Mouse (Mus musculus) left cerebral cortex, adult 8-10 months (tissue): ENCODE results near the gene Ifi202b. TPM values are rescaled to one million over a fixed set of nuclear protein-coding genes. Genes with fewer than 3 reads are reported as not detected.
A peak's percentile ranks its signal among the peaks of the same experiment; 100 is the strongest.
"Not testable (repeated sequence)": the region's sequence is repeated elsewhere in the genome, so short reads cannot be mapped to it uniquely, and the experiment has no call there.

Experiments
- DNase-seq, 2 experiments: peaks; one replicate each; pipeline ENCODE4 v3.0.0; 2022; ENCODE audit warnings: low spot score in 2 of 2
- total RNA-seq, 4 experiments: library from RNA; stranded (reverse); gene quantifications; 2 replicates each; pipeline ENCODE4 v1.2.4; 2022

Gene Ifi202b
- total RNA-seq: not detected

DNA sequence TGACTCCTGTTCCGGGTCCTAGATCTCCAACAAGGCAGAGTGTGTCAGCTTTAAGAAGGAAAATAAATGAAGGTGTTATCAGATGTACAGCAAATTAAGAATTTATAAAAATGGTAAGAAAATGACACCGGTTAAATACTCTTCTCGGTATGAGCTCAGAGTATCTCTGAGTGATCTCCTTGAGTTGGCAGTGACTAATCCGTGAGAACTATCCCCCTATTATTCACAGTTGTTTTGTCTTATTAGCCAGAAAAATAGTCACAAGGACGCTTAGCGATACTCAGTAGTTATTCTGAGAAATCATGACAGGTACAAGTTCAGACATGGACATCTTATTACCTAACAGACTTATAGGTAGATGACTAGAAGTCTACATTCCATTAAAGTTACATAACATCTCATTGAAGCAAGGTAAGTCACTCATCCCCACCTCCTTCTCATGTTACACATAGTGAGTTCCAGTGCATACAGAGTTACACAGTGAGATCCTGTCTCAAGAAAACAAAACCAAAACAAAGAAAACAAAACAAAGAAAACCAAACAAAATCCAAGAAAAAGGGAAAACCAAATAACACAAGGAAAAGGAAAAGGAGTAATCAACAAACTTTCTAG lies at the start of gene Ifi202b:
Gene Ifi202b (minus strand): TSS at position 51 of the 612 bp plus-strand sequence.
- not testable (repeated sequence) for DNase-seq

DNA sequence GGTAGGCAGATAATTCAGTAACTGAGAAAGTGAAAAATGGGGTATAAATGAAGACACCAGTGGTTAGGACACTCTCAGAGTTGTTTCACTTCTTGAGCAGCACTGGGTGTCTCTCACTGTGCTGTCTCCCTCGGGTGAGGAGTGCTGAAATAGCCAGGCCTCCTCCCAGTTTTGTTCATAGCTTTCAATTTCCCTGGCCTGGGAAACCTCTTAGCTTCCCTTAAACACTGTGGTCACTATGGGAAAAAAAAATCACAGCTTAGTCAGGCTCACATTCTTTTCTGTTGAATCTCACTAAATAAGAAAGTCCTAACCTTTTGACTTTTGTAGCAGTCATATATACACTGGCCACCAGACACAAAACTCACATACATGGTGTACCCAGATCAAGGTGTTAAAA lies 49.2 kb upstream of the Ifi202b start, which contains the start of gene Ifi205:
Gene Ifi205 (minus strand): TSS at position 113 of the 400 bp plus-strand sequence.
- no peak for DNase-seq

DNA sequence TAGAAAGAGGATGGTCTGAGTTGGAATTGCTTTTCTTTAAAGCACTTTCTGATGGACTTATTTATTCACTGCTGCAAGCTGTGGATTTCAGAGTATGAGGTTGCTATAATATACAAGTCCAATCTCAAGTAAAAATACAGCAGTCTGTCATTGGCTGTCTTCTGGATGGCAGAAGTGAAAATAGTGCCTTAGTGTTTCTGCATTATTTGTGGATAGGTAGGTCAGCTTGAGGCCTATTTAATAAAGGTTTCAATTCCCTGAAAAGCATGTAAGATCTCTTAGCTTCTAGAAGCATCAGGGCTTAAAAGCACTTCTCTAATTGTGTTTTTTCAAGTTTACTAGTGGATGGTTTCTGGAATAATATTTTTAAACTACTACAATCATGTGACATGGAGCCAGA lies 24.5 kb upstream of the Ifi202b start:
- DNase-seq: not testable (repeated sequence)

DNA sequence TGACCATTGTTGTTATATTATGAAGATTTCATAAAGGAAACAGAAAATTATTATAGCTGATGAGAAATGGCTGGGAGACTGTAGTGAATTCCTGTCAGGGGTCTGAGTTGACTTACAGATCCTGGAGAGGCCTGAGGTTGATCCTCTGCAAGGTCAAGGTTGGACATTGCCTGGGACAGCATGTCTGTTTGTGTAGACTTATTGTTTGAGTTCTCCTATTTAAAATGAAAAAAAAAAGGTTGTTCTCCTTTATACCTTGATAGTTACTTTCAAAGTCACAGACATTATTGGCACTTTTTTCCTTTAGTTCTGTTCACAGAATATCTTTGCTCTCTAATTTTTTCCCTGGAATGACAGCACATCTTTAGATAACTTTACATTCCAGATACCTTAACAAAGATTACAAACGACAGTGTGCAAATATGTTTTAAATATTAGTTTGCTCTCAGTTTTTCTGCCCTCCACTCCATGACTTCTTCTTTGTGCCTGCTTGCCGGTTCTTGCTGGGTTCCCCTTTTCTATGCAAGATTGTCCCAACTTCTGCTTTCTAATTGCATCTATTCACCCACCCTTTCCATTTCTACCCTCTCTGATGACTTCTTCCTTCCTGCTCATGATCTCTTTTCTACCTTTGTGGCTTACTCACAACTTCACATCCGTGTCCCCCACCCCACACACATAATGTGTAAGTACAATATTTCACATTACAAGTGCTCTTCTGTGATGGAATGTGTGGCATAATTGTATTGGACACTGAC lies 22.0 kb upstream of the Ifi202b start:
- DNase-seq: not testable (repeated sequence)

DNA sequence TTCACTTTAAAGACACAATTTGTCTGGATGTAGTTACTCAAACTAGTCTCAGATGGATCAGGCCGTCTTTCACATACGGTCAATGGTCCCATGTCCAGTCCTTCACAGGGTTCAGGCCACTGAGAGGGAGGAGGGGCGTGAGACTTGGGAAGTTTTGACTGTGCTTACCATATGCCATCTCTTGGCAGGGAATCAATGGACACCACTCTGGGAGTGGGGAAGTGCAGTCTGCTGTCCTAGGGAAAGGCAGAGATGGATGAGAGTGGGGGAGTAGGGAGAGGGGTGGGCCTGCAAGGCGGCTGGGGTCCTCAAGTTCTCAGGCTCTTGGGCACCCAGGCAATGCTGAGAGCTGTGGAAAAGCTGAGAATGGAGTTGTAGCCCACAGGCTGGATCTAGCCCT lies 12.5 kb upstream of the Ifi202b start:
- DNase-seq: no peak

DNA sequence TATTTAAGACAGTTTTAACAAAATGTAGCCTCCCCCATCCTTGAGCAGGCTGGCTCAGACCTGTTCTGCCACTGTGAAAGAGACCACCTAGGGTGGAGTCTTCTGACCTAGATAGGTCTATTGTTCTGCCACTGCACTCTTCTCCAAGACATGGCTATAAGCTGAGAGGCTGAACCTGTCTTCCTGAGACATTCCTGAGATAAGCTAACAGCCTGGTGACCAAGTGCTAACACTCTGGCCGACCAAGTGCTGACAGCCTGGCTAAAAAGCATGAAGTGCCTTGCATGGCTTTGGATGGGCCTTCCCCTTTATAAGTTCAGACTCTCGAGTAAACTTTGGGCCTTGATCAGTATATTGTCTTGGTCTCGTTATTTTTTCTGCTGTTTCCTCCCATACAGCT lies 1.5 kb downstream of the Ifi202b start:
- not testable (repeated sequence) for DNase-seq

DNA sequence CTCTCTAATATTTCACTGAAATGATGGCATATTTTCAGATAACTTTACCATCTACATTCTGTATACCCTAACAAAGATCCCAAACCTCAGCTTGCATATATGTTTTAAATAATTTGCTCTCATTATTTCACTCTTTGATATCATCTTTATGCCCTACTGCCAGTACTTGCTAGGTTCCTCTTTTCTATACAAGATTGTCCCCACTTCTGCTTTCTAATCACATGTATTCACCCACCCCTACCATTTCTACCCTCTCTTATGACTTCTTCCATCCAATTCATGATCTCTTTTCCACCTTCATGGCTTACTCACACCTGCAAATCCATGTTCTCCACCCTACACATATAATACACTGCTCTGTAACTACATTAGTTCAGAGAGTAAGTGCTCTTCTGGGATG lies 4.9 kb downstream of the Ifi202b start:
- no peak for DNase-seq

DNA sequence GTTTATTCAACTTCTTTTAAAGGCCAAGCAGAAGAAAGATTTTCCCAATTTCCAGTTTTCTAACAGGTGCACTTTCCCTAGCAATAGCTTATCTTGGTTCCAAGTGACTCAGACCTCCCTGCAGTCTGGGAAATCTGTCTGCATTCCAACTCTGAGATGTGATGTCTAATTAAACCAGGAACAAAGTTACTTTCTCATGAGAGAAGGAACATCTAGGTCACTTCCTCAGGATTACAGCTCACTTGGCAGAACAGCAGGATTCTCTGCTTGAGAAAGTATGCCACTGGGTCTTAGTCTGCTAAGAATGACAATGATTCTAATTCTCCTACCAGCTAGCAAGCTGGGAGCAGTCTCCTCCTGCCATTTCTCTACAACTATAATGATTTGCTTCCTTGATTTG lies 9.4 kb downstream of the Ifi202b start:
- peak in 1 of 2 experiments; percentile 16 for DNase-seq

DNA sequence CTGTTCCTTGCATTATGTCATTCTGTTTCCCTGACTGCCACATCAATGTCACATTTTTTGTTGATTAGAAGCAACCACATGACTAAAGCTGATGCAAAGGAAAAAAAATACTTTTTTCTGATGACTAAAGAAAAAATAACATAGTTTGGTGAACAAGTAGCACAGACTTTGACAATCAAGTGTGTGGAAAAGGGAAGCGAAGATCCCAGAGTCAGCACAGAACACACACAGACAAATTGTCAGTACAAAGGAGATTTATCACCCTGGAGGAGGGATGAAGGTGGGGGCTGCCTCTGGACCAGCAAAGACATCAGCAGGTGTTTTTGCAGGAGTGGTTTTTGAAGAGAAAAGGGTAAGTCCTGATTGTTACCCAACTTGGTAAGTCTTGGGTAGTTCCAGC lies 21.1 kb downstream of the Ifi202b start:
- DNase-seq: not testable (repeated sequence)

DNA sequence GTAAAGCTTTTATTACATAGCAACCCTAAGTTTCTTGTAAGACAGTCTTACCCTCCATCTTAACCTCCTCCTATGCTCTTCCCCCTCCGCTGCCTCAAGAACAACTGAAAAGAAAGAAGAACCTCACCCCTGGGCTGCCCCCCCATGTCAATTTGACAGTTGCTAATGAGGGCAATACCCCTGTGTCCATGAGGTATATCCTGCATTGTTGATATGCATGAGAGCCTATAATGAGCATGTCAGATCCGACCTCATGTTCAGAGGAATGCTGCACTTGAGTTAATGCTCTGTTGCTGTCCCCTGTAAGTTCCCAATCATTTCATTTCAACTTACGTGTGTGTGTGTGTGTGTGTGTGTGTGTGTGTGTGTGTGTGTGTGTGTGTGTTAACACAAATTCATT lies 22.5 kb downstream of the Ifi202b start:
- DNase-seq: not testable (repeated sequence)

DNA sequence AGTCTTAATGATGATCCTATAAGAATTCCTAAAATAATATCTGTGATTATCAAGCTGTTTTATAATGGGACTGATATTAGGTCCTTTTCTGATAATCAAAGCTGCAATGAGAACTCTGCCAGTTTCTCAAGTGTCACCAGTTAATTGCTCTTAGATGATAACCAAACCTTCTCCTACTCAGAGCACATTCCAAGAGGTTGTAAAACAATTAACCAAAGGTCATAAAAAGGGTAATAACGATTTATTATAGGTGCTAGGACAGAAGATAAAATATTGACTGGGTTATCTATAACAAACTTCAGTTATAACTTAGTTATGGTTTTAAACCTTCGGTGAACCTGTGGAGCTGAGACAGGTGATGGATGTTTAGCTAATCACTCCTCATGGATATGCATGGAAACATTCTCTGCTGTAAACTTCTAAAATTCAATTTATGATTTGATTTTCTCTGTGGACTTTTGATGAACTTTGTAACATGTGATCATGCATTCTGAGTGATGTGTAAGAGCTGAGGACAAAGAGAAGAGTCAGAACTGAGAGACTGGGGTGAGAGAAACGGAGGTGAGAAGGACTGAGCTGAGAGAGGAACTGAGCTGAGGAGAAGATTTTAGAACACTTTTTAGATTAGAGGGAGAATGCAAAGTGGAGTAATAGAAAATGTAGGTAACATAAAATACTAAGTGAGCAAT lies 26.6 kb downstream of the Ifi202b start:
- DNase-seq: not testable (repeated sequence)

DNA sequence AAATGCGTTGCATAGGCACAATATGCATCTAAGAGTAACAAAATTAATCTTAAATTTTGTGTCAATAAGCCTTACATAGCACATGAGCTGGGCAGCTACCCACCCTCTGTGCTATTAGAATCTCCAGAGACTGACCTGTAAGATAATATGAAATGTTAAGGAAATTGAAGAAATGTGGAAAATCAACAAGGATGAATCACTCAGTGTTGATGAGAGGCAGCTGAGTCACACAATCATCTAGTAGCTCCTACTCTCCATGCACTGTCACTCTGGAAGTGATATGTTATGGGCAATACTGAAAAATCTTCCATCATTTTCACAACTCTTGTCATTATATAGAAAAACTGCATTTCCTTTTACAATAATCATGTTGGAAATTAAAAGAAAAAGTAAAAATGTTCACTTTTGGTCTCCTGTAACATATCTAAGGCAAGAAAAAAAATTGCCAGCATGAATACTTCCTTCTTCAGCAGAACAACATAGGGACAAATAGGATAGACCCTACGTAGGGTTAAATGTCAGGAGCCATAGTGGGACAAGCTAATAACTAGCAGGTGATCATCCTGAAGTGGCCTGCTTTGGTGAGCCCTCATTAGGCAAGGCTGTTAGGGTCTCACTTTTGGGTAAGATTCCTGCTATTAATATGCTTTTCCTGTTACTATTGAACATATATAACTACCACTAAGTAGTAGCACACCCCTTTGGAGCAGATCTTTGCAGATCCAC lies 27.3 kb downstream of the Ifi202b start:
- no peak for DNase-seq

DNA sequence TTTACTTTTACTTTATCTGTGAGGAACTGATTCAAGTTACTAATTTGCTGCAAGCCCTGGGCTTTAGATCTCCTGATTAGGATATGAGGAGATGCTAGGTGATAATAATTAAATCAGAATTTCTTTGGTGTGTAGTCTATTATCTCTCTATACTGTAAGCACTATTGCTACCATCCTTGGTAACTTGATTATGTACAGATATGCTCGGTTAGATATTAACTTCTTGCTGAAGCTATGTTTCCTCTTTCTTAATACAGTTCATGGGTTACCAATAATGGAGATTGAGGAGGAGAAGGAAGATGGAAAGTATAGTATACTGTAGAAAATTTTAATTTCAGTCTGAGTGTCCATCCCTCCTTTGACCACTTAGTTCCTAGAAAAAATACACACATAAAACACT lies 29.0 kb downstream of the Ifi202b start:
- DNase-seq: no peak

DNA sequence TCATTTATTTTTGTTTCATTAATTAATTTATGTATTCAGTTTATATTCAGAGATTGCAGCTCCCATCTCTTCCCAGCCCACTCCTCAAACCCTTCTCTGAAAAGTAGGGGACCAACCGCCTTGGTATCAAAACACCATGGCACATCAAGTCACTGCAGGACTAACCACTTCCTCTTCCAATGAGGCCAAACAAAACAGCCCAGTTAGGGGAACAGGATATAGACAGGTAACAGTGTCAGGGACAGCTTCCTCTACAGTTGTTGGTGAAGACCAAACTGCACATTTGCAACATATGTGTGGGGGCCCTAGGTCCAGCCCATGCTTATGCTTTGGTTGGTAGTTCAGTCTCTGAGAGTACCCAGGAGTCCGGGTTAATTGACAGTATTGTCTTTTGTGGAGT lies 33.5 kb downstream of the Ifi202b start:
- DNase-seq: not testable (repeated sequence)

DNA sequence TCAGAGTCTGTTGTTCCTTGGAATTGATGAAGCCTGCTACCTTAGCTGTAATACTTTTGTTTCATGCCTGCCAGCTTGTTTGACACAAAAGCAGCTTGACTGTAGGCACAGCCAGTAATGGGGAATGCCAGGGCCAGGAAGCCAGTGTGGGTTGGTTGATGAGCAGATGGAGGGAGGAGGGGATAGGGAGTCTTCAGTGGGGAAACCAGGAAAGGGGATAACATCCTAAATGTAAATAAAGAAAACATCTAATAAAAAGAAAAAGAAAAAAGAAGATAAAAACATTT lies 39.8 kb downstream of the Ifi202b start:
- not testable (repeated sequence) for DNase-seq

DNA sequence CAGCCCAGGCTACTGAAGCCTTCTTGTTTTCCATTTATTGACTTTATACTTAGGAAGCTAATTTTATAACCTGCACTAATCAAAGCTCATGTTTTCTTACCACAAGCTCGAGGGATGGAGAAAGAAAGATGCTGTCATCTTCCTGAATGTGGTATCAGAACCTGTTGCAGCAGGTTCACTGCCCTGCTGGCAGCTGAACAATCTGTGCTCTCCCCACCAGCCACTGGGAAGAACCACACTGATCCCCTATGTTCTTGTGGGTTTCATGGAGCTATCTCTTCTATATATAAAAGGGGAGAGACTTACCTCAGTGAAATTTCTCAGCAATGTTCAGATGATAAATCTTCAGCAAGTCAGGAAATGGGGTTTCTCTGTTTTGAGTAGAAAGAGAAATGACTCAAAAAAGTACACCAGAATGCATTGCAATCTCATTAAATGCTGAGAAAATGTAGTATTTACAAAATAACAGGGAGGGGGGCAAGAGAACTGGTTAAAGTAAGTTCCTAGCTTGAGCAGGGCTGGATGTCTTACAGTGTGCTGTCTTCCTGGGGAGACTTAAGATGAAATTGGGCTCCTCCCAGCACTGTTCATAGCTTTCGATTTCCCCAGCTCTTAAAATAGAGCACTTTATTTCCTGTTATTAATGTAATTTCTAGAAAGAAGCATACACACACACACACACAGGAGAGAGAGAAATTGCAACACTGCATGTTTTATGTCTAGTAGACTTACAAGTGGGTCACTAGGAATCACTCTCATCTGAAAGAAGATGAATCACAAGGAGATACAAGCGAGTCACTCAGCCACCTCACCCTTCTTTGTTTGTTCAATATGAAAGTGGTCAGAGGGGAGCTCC lies 40.4 kb downstream of the Ifi202b start, which contains the start of the genes Mndal and Ifi203:
Gene Mndal (minus strand): TSS at position 568 of the 856 bp plus-strand sequence.
Gene Ifi203 (minus strand): TSS at position 749 of the 856 bp plus-strand sequence.
- not testable (repeated sequence) for DNase-seq

DNA sequence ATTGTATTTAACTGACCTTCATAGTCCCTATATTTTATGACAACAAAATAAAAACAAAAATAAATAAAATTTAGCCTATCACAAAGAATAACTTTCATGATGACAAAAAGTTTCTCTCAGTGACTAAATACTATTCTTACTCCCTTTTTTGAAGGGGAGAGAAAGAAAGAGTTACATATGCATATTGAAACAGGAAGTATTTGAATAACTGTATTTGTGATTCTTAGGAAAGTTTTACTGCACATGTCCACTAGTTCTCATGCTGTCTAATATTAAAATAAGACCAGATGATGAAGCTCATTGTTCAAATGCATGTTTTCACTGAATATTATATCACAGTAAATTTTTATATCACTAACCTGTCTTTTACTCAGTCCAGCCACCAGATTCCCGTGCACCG lies 41.0 kb downstream of the Ifi202b start:
- DNase-seq: not testable (repeated sequence)

DNA sequence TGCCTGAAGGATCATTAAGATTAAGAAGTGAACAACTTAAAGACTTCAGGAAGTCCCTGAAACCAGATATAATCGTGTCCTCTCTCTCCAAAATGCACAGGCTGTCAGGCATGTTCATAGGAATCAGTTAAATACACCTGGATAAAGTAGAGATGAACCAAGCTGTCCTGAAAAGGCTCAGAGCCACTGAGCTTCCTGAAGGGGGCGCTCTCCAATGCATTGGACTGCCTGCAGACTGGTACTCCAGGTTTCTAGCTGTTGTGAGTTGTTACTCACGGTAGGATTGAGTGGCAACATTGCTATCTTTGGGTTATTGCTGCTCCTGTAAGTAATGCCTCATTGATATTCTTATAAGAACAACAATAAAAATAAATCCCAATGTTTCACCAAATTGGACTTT lies 63.3 kb downstream of the Ifi202b start:
- not testable (repeated sequence) for DNase-seq

DNA sequence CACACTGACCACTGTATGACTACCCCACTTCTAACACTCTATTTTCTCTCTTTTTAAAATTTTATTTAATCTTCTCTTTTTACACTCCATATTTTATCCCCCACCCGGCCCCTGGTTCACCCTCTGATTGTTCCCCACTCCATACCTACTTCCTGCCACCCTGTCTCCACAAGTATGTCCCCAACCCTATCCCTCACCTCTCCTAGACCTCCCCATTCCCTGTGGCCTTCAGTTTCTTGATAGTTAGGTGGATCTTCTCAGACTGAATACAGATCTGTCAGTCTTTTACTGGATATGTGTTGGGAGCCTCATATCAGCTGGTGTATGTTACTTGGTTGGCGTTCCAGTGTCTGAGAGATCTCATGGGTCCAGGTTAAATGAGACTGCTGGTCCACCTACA lies 68.0 kb downstream of the Ifi202b start:
- DNase-seq: no peak

DNA sequence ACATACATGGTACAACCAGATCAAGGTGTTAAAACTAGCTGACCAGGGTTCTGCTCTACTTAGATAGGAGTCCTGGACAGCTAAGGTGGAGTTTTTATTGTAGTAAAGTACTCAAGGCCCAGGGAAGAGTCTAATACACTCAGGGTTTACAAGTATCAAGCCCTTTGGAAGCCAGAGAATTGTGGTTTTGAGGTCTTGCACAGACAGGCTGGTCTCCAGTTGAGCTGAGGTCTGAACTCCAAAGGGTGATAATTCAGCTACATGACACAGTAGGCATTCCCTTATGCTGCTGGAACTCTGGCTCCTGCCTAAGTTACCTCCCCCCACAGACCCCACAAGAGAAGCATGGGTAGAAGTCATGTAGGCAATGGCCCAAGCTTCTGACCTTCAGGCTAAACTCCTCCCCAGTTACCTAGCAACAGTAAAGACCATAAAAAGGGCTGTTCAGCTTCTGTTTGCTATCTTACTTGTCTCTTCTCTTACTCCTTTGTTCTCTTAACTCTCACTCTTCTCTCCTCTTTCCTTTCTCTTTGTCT lies 69.2 kb downstream of the Ifi202b start:
- not testable (repeated sequence) for DNase-seq
